Mouse (Mus musculus) frontal cortex, adult 2 months (tissue): ENCODE measurements around the gene Acbd7. TPM values are rescaled to one million over a fixed set of nuclear protein-coding genes. Genes with fewer than 3 reads are reported as not detected.

Experiments
- DNase-seq, 2 experiments: peaks; one replicate each; pipeline ENCODE4 v3.0.0; 2022; ENCODE audit warnings: low spot score in 1 of 2; ENCODE audit errors: extremely low spot score in 1 of 2
- polyA plus RNA-seq: library from polyadenylated mRNA; depleted of rRNA; stranded (reverse); fragments of >200 nt; gene quantifications from 2 replicates; pipeline ENCODE4 v1.2.3, GENCODE M21; 2012; rRNA removed

Acbd7 gene
- polyA plus RNA-seq, 1 experiment: 5.3 TPM

DNA sequence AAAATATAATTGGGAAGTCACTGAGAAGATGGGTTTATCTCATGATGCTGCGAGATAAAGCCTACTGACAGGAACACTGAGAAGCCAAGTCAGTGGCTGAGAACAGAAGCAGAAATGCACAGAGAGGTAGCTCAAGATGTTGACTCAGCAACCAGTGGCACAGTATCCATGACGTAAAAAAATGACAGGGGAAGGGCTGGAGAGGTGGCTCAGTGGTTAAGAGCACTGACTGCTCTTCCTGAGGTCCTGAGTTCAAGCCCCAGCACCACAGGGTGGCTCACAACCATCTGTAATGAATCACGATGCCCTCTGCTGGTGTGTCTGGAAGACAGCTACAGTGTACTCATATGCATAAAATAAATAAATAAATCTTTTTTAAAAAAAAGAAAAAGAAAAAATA is 25.1 kb downstream of the Acbd7 start:
- DNase-seq: no peak

DNA sequence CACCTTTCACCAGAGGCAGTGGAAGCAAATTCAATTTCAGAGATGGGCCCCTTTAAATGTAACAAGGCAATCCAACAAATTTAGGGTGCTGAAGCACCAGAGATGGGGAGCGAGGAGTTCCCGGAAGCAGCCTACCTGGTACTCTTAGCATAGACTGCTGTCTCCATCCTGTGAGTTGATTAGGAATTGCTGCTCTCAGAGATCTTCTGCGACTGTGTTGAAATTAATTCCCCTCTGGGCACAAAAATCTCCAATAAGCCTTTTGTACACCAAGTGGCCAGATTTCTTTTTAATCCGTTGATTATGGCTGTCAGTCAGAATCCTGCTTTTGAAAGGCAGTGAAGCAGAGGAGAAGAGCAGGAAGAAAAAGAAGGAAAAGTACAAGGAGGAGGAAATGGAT is 29.2 kb downstream of the Acbd7 start:
- no peak for DNase-seq

DNA sequence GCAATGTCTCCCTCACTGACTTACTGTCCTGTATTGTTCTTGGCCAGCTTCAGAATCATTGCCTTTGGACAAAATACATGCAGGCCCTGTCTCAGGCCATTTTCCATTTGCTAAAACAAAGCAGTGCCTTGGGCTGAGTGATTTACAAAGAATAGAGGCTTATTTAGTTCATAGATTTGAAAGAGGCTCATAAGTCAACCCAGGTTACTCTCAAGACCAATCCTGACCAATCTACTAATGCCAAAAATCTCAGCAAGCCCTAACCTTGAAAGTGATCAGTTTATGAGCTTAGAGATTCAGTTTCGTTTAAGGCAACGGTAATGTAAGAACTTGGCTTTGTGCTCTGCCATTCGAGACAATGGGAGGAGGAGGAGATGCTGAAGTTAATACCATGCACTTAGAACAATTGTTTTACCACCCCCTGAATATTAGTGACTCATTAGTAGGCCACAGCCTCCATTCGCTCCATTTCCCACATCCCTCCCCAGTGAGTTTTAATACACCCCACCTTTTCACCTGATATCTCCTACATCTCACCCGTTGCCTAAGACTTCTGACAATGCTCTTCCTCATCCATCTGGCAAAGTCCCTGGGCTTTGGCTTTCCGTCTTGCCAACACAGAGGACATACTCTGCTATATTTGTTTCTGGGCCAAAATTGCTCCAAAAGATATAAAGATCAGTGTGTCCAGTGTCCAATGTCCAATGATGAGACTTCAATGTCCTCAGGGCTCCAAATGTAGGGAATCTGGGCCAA is 51.3 kb downstream of the Acbd7 start:
- no peak for DNase-seq

Other genes starting within 250 kb of the Acbd7 start
- gene Fam171a1, start 221.9 kb upstream of the Acbd7 start, polyA plus RNA-seq: 45.9 and 52.3 TPM in 2 replicates
- gene Nmt2, start 52.0 kb upstream of the Acbd7 start, polyA plus RNA-seq: 55.5 and 65.1 TPM in 2 replicates
- gene Rpp38, start 3.5 kb upstream of the Acbd7 start, polyA plus RNA-seq: 11.4 and 13.5 TPM in 2 replicates
- not detected in 2 replicates for gene Olah, start 61.0 kb downstream of the Acbd7 start, polyA plus RNA-seq
- 3.0 and 3.6 TPM in 2 replicates for gene Meig1, start 86.5 kb downstream of the Acbd7 start, polyA plus RNA-seq
- 10.9 and 11.9 TPM in 2 replicates for gene Dclre1c, start 88.0 kb downstream of the Acbd7 start, polyA plus RNA-seq
- gene Suv39h2, start 138.9 kb downstream of the Acbd7 start, polyA plus RNA-seq: 2.6 and 2.7 TPM in 2 replicates
- gene Gm45902, start 176.6 kb downstream of the Acbd7 start, polyA plus RNA-seq: 3.1 and 3.2 TPM in 2 replicates
- gene Hspa14, start 176.6 kb downstream of the Acbd7 start, polyA plus RNA-seq: 53.4 and 53.6 TPM in 2 replicates
- 1.0 and 1.4 TPM in 2 replicates for gene Cdnf, start 176.9 kb downstream of the Acbd7 start, polyA plus RNA-seq
- 10.4 and 13.8 TPM in 2 replicates for gene Fam107b, start 234.3 kb downstream of the Acbd7 start, polyA plus RNA-seq